Mouse (Mus musculus) CH12.LX (cell line): ENCODE measurements around the gene Ice1. TPM values are rescaled to one million over a fixed set of nuclear protein-coding genes. Genes with fewer than 3 reads are reported as not detected.

Source experiments
- DNase-seq: peaks from one replicate; pipeline ENCODE4 v3.0.0-alpha.2; 2013; ENCODE audit errors: extremely low read depth
- H3K27ac ChIP-seq: 2 replicates; pipeline ENCODE4 v1.5.1; 2012; ENCODE audit warnings: low read depth, mild to moderate bottlenecking, control low read depth, moderate library complexity; ENCODE audit not compliant: insufficient read depth
- H3K27me3 ChIP-seq: replicated peaks from 2 replicates; pipeline ENCODE3; 2012; ENCODE audit warnings: inconsistent platforms
- H3K36me3 ChIP-seq, 2 experiments: replicated peaks in 1 of 2; 2 replicates each; pipeline versions ENCODE3 to v1.6.1; 2012; ENCODE audit warnings: inconsistent platforms in 1 of 2, low read length in 1 of 2, mild to moderate bottlenecking in 1 of 2, mixed read lengths in 1 of 2, moderate library complexity in 1 of 2; ENCODE audit not compliant: control insufficient read depth in 1 of 2, insufficient read depth in 1 of 2
- H3K4me1 ChIP-seq, 2 experiments: 2 replicates each; pipeline ENCODE4 v1.6.1; 2012; ENCODE audit warnings: inconsistent platforms in 1 of 2, moderate library complexity in 1 of 2; ENCODE audit not compliant: insufficient read depth in 2 of 2, control insufficient read depth in 1 of 2
- H3K4me2 ChIP-seq: 2 replicates; pipeline ENCODE4 v1.6.1; 2012; ENCODE audit warnings: low read depth, mild to moderate bottlenecking, control low read depth; ENCODE audit not compliant: poor library complexity, insufficient read depth, severe bottlenecking
- H3K4me3 ChIP-seq, 3 experiments: fragments of 150-350 bp in 1 of 3; sonication (generic) in 1 of 3; replicated peaks in 1 of 3; 2 replicates each; pipeline versions ENCODE3 to v1.5.1; 2011 to 2012; ENCODE audit warnings: low read depth in 2 of 3, low read length in 2 of 3, mild to moderate bottlenecking in 2 of 3, moderate library complexity in 2 of 3, control low read depth in 1 of 3, improper control_type of control experiment in 1 of 3, inconsistent platforms in 1 of 3, mixed read lengths in 1 of 3; ENCODE audit not compliant: poor library complexity in 1 of 3
- H3K79me2 ChIP-seq: replicated peaks from 2 replicates; pipeline ENCODE4 v1.6.1; 2012; ENCODE audit warnings: mild to moderate bottlenecking, moderate library complexity; ENCODE audit not compliant: control insufficient read depth, poor library complexity, insufficient read depth, severe bottlenecking; ENCODE audit errors: extremely low read depth
- H3K9ac ChIP-seq: 2 replicates; pipeline ENCODE4 v1.6.1; 2012; ENCODE audit warnings: low read depth, mild to moderate bottlenecking, control low read depth, moderate library complexity; ENCODE audit not compliant: insufficient read depth
- H3K9me3 ChIP-seq: replicated peaks from 2 replicates; pipeline ENCODE3; 2012; ENCODE audit warnings: low read length, inconsistent platforms, mixed read lengths
- CHD1 ChIP-seq: IDR thresholded peaks from 2 replicates; pipeline ENCODE4 v1.6.1; 2012; ENCODE audit warnings: low read depth, low read length, improper control_type of control experiment, inconsistent platforms
- ETS1 ChIP-seq: conservative IDR thresholded peaks from 2 replicates; pipeline ENCODE4 v1.6.1; 2012; ENCODE audit warnings: low read depth, mild to moderate bottlenecking, inconsistent platforms, low read length, improper control_type of control experiment, moderate library complexity
- GABPA ChIP-seq: IDR thresholded peaks from 2 replicates; pipeline ENCODE4 v1.6.1; 2012; ENCODE audit warnings: low read depth, low read length, improper control_type of control experiment, inconsistent platforms; ENCODE audit not compliant: insufficient replicate concordance
- HCFC1 ChIP-seq: IDR thresholded peaks from 2 replicates; pipeline ENCODE4 v1.6.1; 2012; ENCODE audit warnings: low read depth, mild to moderate bottlenecking, inconsistent platforms, low read length, improper control_type of control experiment
- JUN ChIP-seq: IDR thresholded peaks from 2 replicates; pipeline ENCODE4 v1.6.1; 2011; ENCODE audit warnings: low read depth, mild to moderate bottlenecking, low read length, improper control_type of control experiment, moderate library complexity; ENCODE audit not compliant: insufficient read depth
- JUND ChIP-seq: conservative IDR thresholded peaks from 2 replicates; pipeline ENCODE4 v1.6.1; 2011; ENCODE audit warnings: low read depth, low read length, improper control_type of control experiment
- KAT2A ChIP-seq: IDR thresholded peaks from 2 replicates; pipeline ENCODE4 v1.6.1; 2012; ENCODE audit warnings: low read length, improper control_type of control experiment, inconsistent platforms; ENCODE audit not compliant: insufficient replicate concordance
- MAFK ChIP-seq: IDR thresholded peaks from 2 replicates; pipeline ENCODE4 v1.6.1; 2011; ENCODE audit warnings: low read length, improper control_type of control experiment; ENCODE audit not compliant: insufficient replicate concordance
- MAZ ChIP-seq: IDR thresholded peaks from 2 replicates; pipeline ENCODE4 v1.6.1; 2012; ENCODE audit warnings: low read depth, mild to moderate bottlenecking, inconsistent platforms, low read length, improper control_type of control experiment, moderate library complexity
- PAX5 ChIP-seq: IDR thresholded peaks from 2 replicates; pipeline ENCODE4 v1.6.1; 2012; ENCODE audit warnings: low read length, inconsistent platforms, mixed read lengths
- POLR2A ChIP-seq: IDR thresholded peaks from 2 replicates; pipeline ENCODE4 v1.6.1; 2011; ENCODE audit warnings: low read depth, mild to moderate bottlenecking, improper control_type of control experiment, low read length
- POLR2AphosphoS2 ChIP-seq: IDR thresholded peaks from 2 replicates; pipeline ENCODE4 v1.6.1; 2011; ENCODE audit warnings: low read depth, low read length, improper control_type of control experiment
- RAD21 ChIP-seq: IDR thresholded peaks from 2 replicates; pipeline ENCODE4 v1.6.1; 2011; ENCODE audit warnings: low read depth, mild to moderate bottlenecking, low read length, improper control_type of control experiment, moderate library complexity
- RCOR1 ChIP-seq: conservative IDR thresholded peaks from 2 replicates; pipeline ENCODE4 v1.6.1; 2012; ENCODE audit warnings: low read depth, mild to moderate bottlenecking, inconsistent platforms, low read length, improper control_type of control experiment
- SIN3A ChIP-seq: IDR thresholded peaks from 2 replicates; pipeline ENCODE4 v1.6.1; 2012; ENCODE audit warnings: low read length, improper control_type of control experiment, inconsistent platforms
- SMC3 ChIP-seq: IDR thresholded peaks from 2 replicates; pipeline ENCODE4 v1.6.1; 2011; ENCODE audit warnings: low read depth, low read length, improper control_type of control experiment
- TBP ChIP-seq: conservative IDR thresholded peaks from 2 replicates; pipeline ENCODE4 v1.6.1; 2011; ENCODE audit warnings: low read depth, low read length, improper control_type of control experiment
- UBTF ChIP-seq: IDR thresholded peaks from 2 replicates; pipeline ENCODE4 v1.6.1; 2012; ENCODE audit warnings: low read depth, mild to moderate bottlenecking, inconsistent platforms, low read length, improper control_type of control experiment, moderate library complexity
- USF1 ChIP-seq: IDR thresholded peaks from 2 replicates; pipeline ENCODE4 v1.6.1; 2014; ENCODE audit warnings: low read depth, mild to moderate bottlenecking, inconsistent platforms, low read length, improper control_type of control experiment
- ZKSCAN1 ChIP-seq: IDR thresholded peaks from 2 replicates; pipeline ENCODE4 v1.6.1; 2012; ENCODE audit warnings: low read depth, inconsistent platforms, low read length, improper control_type of control experiment, borderline replicate concordance
- ZNF384 ChIP-seq: IDR thresholded peaks from 2 replicates; pipeline ENCODE4 v1.6.1; 2012; ENCODE audit warnings: low read depth, low read length, improper control_type of control experiment, inconsistent platforms
- dilution Hi-C: fragments of 300-500 bp; cut with MboI; formaldehyde crosslinking; loops from 2 replicates; pipeline ENCODE4 v1.14.3; 2020; ENCODE audit warnings: low sequenced_read_pairs; ENCODE audit not compliant: extremely low pct_unique_long_range_greater_than_20kb, extremely low pct_ligation_motif_present
- in situ Hi-C: fragments of 300-500 bp; cut with MboI; formaldehyde crosslinking; loops from 3 replicates; pipeline ENCODE4 v1.14.3; 2019; ENCODE audit warnings: low sequenced_read_pairs, low pct_ligation_motif_present, low pct_unique_long_range_greater_than_20kb, mixed read lengths
- polyA plus RNA-seq: library from polyadenylated mRNA; unstranded; fragments of >175 nt; gene quantifications from 2 replicates; pipeline ENCODE4 v1.2.1, GENCODE M21; 2012; ENCODE audit warnings: low read depth; ENCODE audit not compliant: insufficient read length
- total RNA-seq, 2 experiments: library from RNA; depleted of rRNA; stranded (reverse); fragments of 300-350 nt in 1 of 2; fragments of >200 nt in 1 of 2; gene quantifications; 2 replicates each; pipeline ENCODE4 v1.2.3; 2012 to 2014

Gene Ice1
- total and polyA plus RNA-seq, 3 experiments = 25.5 to 29.5 (median 25.8) TPM

DNA sequence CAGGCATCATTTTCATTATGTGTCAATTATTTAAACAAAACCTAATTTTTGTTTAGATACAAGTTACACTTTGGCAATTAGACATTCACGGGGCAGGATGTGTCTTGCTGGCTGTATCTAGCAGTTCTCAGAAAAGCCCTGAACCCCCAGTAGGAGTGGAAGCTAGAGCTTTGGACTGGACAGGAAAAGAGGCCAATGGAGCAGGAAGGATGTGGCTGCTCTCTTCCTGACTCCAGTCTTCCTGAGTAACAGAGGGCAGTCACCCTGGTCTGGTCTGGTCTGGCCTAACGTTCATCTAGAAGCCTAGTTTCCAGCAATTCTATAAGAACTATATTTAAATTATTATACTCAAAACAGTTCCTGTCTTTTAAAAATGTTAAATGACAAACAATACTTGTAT is 16.0 kb upstream of the Ice1 start:
- Histone ChIP-seq H3K4me3 (no peak overlapping the region), H3K4me2 (no peak overlapping the region), H3K4me1 (peaks cover 4 to 9% of the 10 kb centered on the region in 2 experiments; a peak in 2 of 4 replicates), H3K9ac (no peak overlapping the region), H3K36me3 (no peaks in the 10 kb centered on the region), H3K79me2 (no peaks in the 10 kb centered on the region), H3K27me3 (no peaks in the 10 kb centered on the region), H3K27ac (no peak overlapping the region)
- DNase-seq = no peak
- TF ChIP-seq POLR2AphosphoS2 (no peak), ZKSCAN1 (no peak), ZNF384 (no peak), UBTF (no peak), PAX5 (no peak), KAT2A (no peak), HCFC1 (no peak)
- TF ChIP-seq, all 38 proteins: peak for 0
- dilution Hi-C loops (no loop called here), in situ Hi-C loops (no loop called here)
- no peaks in the 10 kb centered on the region for H3K9me3 ChIP-seq

DNA sequence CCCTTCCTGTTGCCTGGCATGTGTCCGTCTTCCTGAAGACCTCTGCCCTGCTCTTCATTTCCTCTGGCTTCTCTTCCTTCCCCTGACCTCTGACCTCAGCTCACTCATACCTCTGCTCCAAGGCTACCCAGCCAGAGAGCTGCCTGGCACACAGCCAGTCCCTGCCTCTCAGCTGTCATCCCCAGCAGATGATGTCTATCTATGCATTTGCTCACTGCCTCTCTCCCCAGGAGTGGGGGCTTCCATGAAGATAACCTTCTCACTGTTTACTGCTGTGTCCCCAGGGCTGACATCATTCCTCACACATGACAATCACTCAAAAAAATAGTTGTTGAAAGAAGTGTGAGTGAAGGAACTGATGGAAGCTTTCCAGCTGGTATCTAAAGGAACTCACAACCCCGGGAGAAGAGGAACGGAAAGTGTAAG is 12.6 kb upstream of the Ice1 start:
- no peaks in the 10 kb centered on the region for H3K79me2 ChIP-seq
- no peak overlapping the region for H3K27ac ChIP-seq
- no peak overlapping the region for H3K9ac ChIP-seq
- H3K4me1 ChIP-seq = peaks cover 4 to 9% of the 10 kb centered on the region in 2 experiments; a peak in 2 of 4 replicates
- no peaks in the 10 kb centered on the region for H3K9me3 ChIP-seq
- TF ChIP-seq PAX5 (no peak), SMC3 (no peak)
- no peak overlapping the region for H3K4me2 ChIP-seq
- DNase-seq = no peak
- H3K36me3 ChIP-seq = no peaks in the 10 kb centered on the region
- no peak overlapping the region for H3K4me3 ChIP-seq
- in situ Hi-C loops (no loop called here), dilution Hi-C loops (no loop called here)
- no peaks in the 10 kb centered on the region for H3K27me3 ChIP-seq

DNA sequence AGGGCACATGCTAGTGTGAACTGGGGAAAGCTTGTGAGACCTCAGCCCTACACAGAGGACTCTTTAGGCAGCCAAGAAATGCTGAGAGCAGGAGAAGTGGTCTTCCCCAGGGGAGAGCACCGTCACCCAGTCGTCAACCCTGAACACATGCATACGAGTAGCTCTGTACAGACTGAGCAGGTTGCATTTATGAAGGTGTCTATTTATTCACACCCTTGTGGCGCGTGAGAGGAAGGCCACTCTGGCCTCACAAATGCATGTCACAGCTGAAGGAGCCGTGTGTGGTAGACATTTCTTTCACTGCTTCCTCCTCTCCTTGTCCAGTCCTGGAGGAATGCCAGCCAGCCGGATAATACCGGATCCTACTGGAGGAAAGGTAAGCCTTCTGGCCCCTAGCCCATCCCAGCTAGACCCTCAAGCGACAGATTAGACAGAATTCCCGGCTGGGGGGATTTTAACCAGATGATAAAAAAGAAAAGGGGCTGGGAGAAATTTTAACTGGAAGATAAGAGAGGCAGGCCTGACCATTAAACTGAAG is 8.6 kb upstream of the Ice1 start:
- Histone ChIP-seq H3K79me2 (no peaks in the 10 kb centered on the region), H3K4me1 (peaks cover 0 to 5% of the 10 kb centered on the region in 2 experiments; a peak in 1 of 4 replicates), H3K36me3 (no peaks in the 10 kb centered on the region), H3K9me3 (no peaks in the 10 kb centered on the region), H3K27me3 (no peaks in the 10 kb centered on the region), H3K4me2 (no peak overlapping the region), H3K9ac (no peak overlapping the region), H3K4me3 (no peak overlapping the region), H3K27ac (no peak overlapping the region)
- in situ Hi-C loops (loop anchor here (10.0 kb wide), 1 partner anchor 349 kb away; no protein-coding TSS in a partner anchor), dilution Hi-C loops (no loop called here)
- no peak for DNase-seq
- no peak for TF ChIP-seq JUND
- TF ChIP-seq ETS1 = no peak
- TF ChIP-seq POLR2AphosphoS2 = no peak
- no peak for TF ChIP-seq GABPA
- TF ChIP-seq ZKSCAN1 = no peak
- no peak for TF ChIP-seq SIN3A
- TF ChIP-seq MAFK = no peak
- TF ChIP-seq RAD21 = no peak
- no peak for TF ChIP-seq UBTF
- TF ChIP-seq CHD1 = no peak
- no peak for TF ChIP-seq KAT2A
- TF ChIP-seq POLR2A = no peak
- no peak for TF ChIP-seq RCOR1
- no peak for TF ChIP-seq JUN
- TF ChIP-seq MAZ = no peak
- TF ChIP-seq USF1 = no peak
- TF ChIP-seq TBP = no peak
